ENCODE assay signal across 27 mouse cellular contexts in the genomic region with DNA sequence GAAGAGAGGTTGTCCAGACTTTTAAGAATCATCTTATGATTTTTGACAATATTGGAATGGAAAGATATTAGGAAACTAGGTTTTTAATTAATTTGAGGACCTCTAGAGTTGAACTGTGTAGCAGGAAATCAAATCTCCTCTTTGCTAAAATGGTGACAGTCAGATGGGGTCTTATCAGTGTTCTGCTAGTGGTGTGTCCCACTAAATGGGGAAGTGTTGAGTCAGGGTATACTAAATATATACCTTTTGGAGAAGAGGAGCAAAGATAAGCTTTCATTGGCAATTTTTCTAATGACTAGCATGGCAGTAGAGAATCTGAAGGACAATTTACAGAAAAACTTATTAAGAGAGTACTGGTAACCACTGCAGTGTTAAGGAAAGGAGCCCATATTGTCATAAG.
"Had no signal": no experiment of that assay in that cellular context is flagged by ENCODE, and none has a peak within 500 bp of the region (broad histone marks: within the 10 kb centered on the region; RNA-seq: fewer than 3 reads in every experiment).

No protein-coding gene starts in this region.

- H3K4me2 ChIP-seq: embryonic facial prominence, embryonic 12.5 days; embryonic facial prominence, embryonic 13.5 days; embryonic facial prominence, embryonic 15.5 days; forebrain, embryonic 12.5 days; forebrain, embryonic 13.5 days; forebrain, embryonic 15.5 days had no signal

- H3K9ac ChIP-seq: embryonic facial prominence, embryonic 12.5 days; embryonic facial prominence, embryonic 13.5 days; embryonic facial prominence, embryonic 15.5 days; forebrain, embryonic 12.5 days; forebrain, embryonic 13.5 days; forebrain, embryonic 15.5 days; forebrain, postnatal 0 days had no signal

- ATAC-seq: forebrain, embryonic 13.5 days; forebrain, embryonic 14.5 days; forebrain, embryonic 15.5 days; forebrain, embryonic 16.5 days; forebrain, postnatal 0 days had no signal

- H3K4me3 ChIP-seq: embryonic facial prominence, embryonic 10.5 days; embryonic facial prominence, embryonic 12.5 days; embryonic facial prominence, embryonic 13.5 days; embryonic facial prominence, embryonic 15.5 days; erythroblast, embryonic 14.5 days; forebrain, embryonic 10.5 days; forebrain, embryonic 12.5 days; forebrain, embryonic 13.5 days; forebrain, embryonic 15.5 days; gastrocnemius, adult 2 months; heart, adult 2 months; heart, embryonic 10.5 days had no signal

- H3K27me3 ChIP-seq: embryonic facial prominence, embryonic 12.5 days; embryonic facial prominence, embryonic 13.5 days; embryonic facial prominence, embryonic 15.5 days; forebrain, embryonic 12.5 days; forebrain, embryonic 13.5 days; forebrain, embryonic 15.5 days had no signal

- H3K4me1 ChIP-seq: embryonic facial prominence, embryonic 10.5 days; embryonic facial prominence, embryonic 12.5 days; embryonic facial prominence, embryonic 13.5 days; embryonic facial prominence, embryonic 15.5 days; forebrain, embryonic 10.5 days; forebrain, embryonic 12.5 days; forebrain, embryonic 13.5 days; heart, embryonic 10.5 days had no signal

- H3K9me3 ChIP-seq: embryonic facial prominence, embryonic 10.5 days; embryonic facial prominence, embryonic 12.5 days; embryonic facial prominence, embryonic 13.5 days; embryonic facial prominence, embryonic 15.5 days; forebrain, embryonic 10.5 days; forebrain, embryonic 12.5 days; forebrain, embryonic 13.5 days; forebrain, embryonic 15.5 days; heart, embryonic 10.5 days had no signal

- H3K36me3 ChIP-seq: embryonic facial prominence, embryonic 10.5 days; embryonic facial prominence, embryonic 12.5 days; embryonic facial prominence, embryonic 13.5 days; embryonic facial prominence, embryonic 15.5 days; forebrain, embryonic 10.5 days; forebrain, embryonic 12.5 days; forebrain, embryonic 15.5 days; heart, embryonic 10.5 days had no signal

- DNase-seq: cerebellum, adult 9-11 months; cerebellum, postnatal 10 days; cerebellum, postnatal 14 days; cerebellum, postnatal 25 days; cerebellum, postnatal 36 days; embryo, embryonic 11 days; forebrain, postnatal 0 days; gastrocnemius, adult 2 months; gastrocnemius, postnatal 10 days; gastrocnemius, postnatal 14 days; gastrocnemius, postnatal 25 days; gastrocnemius, postnatal 36 days; heart, adult 11 months; heart, adult 18-20 months; heart, adult 2 months had no signal

- H3K27ac ChIP-seq: embryonic facial prominence, embryonic 10.5 days; embryonic facial prominence, embryonic 12.5 days; embryonic facial prominence, embryonic 13.5 days; embryonic facial prominence, embryonic 15.5 days; forebrain, embryonic 10.5 days; forebrain, embryonic 12.5 days; forebrain, embryonic 13.5 days; forebrain, embryonic 15.5 days; gastrocnemius, adult 2 months; heart, adult 2 months; heart, embryonic 10.5 days had no signal
